Mouse (Mus musculus): ENCODE measurements at regions not wholly inside any gene's neighbourhood (a gene's known extent, or its start where the extent isn't known, plus 50 kb on each side); places are given as distances from the start of the nearest gene placed in this dataset.

- DNase-seq (no peak), ATAC-seq (ENCODE audit: insufficient read depth) (no peak)
These were observed 53.0 kb upstream of the Krr1 start for GRCm38 (mm10) chr10:111919475-111919874.

GRCm38 (mm10) chr10:111921492-111921891 lies 51.0 kb upstream of the Krr1 start:
- DNase-seq (no peak), ATAC-seq (ENCODE audit: insufficient read depth) (no peak)
- Histone ChIP-seq H3K27me3 (ENCODE audit: insufficient read depth, low read length) (no peaks in the 10 kb centered on the region), H3K27ac (ENCODE audit: low read depth) (no peak overlapping the region), H3K4me2 (no peak overlapping the region), H3K4me3 (ENCODE audit: low read depth, low read length) (no peak overlapping the region), H3K9ac (no peak overlapping the region), H3K9me3 (ENCODE audit: low read depth, low read length) (no peaks in the 10 kb centered on the region), H3K4me1 (ENCODE audit: insufficient read depth) (0 out of 2 replicates have a peak, but pooled peaks cover 8% of the 10 kb centered on the region), H3K36me3 (ENCODE audit: insufficient read depth) (no peaks in the 10 kb centered on the region)
- 62% methylated on average over 9 of the region's 9 CpGs for WGBS
- TF ChIP-seq CTCF (IDR thresholded peaks at IDR 0.05; ENCODE audit: low read depth), result no peak

More at GRCm38 (mm10) chr10:111919475-111919874, 53.0 kb upstream of the Krr1 start:
- no peak overlapping the region for H3K4me3 ChIP-seq (ENCODE audit: low read depth, low read length)
- H3K27ac ChIP-seq (ENCODE audit: low read depth), result no peak overlapping the region
- TF ChIP-seq CTCF (IDR thresholded peaks at IDR 0.05; ENCODE audit: low read depth), result no peak
- H3K27me3 ChIP-seq (ENCODE audit: insufficient read depth, low read length), result no peaks in the 10 kb centered on the region
- H3K9me3 ChIP-seq (ENCODE audit: low read depth, low read length), result no peaks in the 10 kb centered on the region
- no peak overlapping the region for H3K4me2 ChIP-seq
- no peak overlapping the region for H3K9ac ChIP-seq
- H3K4me1 ChIP-seq (ENCODE audit: insufficient read depth), result 0 out of 2 replicates have a peak, but pooled peaks cover 3% of the 10 kb centered on the region
- WGBS, result 70% methylated on average over 2 of the region's 2 CpGs
- H3K36me3 ChIP-seq (ENCODE audit: insufficient read depth), result no peaks in the 10 kb centered on the region

Data from lung, embryonic 14.5 days (tissue).